Mouse (Mus musculus): ENCODE results near the gene Gm21992. TPM values are rescaled to one million over a fixed set of nuclear protein-coding genes. Genes with fewer than 3 reads are reported as not detected.

The Gm21992 gene
- polyA plus RNA-seq, 1 experiment from 2014 or later: 19.1 TPM

GRCm38 (mm10) chr19:4850281-4850680 lies 38.9 kb upstream of the Gm21992 start:
- TF ChIP-seq CTCF (IDR thresholded peaks at IDR 0.05; ENCODE audit: low read depth): no peak
- no peak for TF ChIP-seq EP300 (optimal IDR thresholded peaks at IDR 0.05)
- Histone ChIP-seq H3K27me3 (ENCODE audit: control insufficient read depth, insufficient read depth, low read length) (no peaks in the 10 kb centered on the region), H3K4me1 (replicated peaks; ENCODE audit: control insufficient read depth, insufficient read depth) (no peaks in the 10 kb centered on the region), H3K9ac (ENCODE audit: low read length) (no peak overlapping the region), H3K4me3 (ENCODE audit: low read depth, low read length) (no peak overlapping the region), H3K4me2 (replicated peaks; ENCODE audit: low read depth) (no peak overlapping the region), H3K9me3 (ENCODE audit: control insufficient read depth, low read length) (no peaks in the 10 kb centered on the region), H3K27ac (replicated peaks) (no peak overlapping the region), H3K36me3 (ENCODE audit: control insufficient read depth, insufficient read depth, low read length) (no peaks in the 10 kb centered on the region)
- 37% methylated on average over 5 of the region's 5 CpGs for WGBS
- ATAC-seq (ENCODE audit: low FRiP score, low TSS enrichment) (no peak), DNase-seq (ENCODE audit: low spot score) (no peak)

- Histone ChIP-seq H3K4me3 (ENCODE audit: low read depth, low read length) (no peak overlapping the region), H3K27me3 (ENCODE audit: control insufficient read depth, insufficient read depth, low read length) (no peaks in the 10 kb centered on the region), H3K4me2 (replicated peaks; ENCODE audit: low read depth) (no peak overlapping the region), H3K9me3 (ENCODE audit: control insufficient read depth, low read length) (no peaks in the 10 kb centered on the region), H3K9ac (ENCODE audit: low read length) (no peak overlapping the region), H3K27ac (replicated peaks) (no peak overlapping the region), H3K4me1 (replicated peaks; ENCODE audit: control insufficient read depth, insufficient read depth) (no peaks in the 10 kb centered on the region), H3K36me3 (ENCODE audit: control insufficient read depth, insufficient read depth, low read length) (no peaks in the 10 kb centered on the region)
- ATAC-seq (ENCODE audit: low FRiP score, low TSS enrichment) (no peak), DNase-seq (ENCODE audit: low spot score) (no peak)
- TF ChIP-seq EP300 (optimal IDR thresholded peaks at IDR 0.05) (no peak), CTCF (IDR thresholded peaks at IDR 0.05; ENCODE audit: low read depth) (no peak)
- WGBS: 62% methylated on average over 4 of the region's 4 CpGs
Measured at GRCm38 (mm10) chr19:4849800-4850199, 38.4 kb upstream of the Gm21992 start.

GRCm38 (mm10) chr19:4847490-4847889 lies 36.1 kb upstream of the Gm21992 start:
- H3K27me3 ChIP-seq (ENCODE audit: control insufficient read depth, insufficient read depth, low read length): no peaks in the 10 kb centered on the region
- no peaks in the 10 kb centered on the region for H3K9me3 ChIP-seq (ENCODE audit: control insufficient read depth, low read length)
- DNase-seq (ENCODE audit: low spot score) (peak; percentile 34), ATAC-seq (ENCODE audit: low FRiP score, low TSS enrichment) (peak; percentile 74)
- no peaks in the 10 kb centered on the region for H3K4me1 ChIP-seq (replicated peaks; ENCODE audit: control insufficient read depth, insufficient read depth)
- H3K27ac ChIP-seq (replicated peaks): no peak overlapping the region
- H3K4me3 ChIP-seq (ENCODE audit: low read depth, low read length): no peak overlapping the region
- no peak overlapping the region for H3K9ac ChIP-seq (ENCODE audit: low read length)
- H3K4me2 ChIP-seq (replicated peaks; ENCODE audit: low read depth): no peak overlapping the region
- 24% methylated on average over 7 of the region's 7 CpGs for WGBS
- TF ChIP-seq CTCF (IDR thresholded peaks at IDR 0.05; ENCODE audit: low read depth) (peak; percentile 78), EP300 (optimal IDR thresholded peaks at IDR 0.05) (no peak)
- no peaks in the 10 kb centered on the region for H3K36me3 ChIP-seq (ENCODE audit: control insufficient read depth, insufficient read depth, low read length)

GRCm38 (mm10) chr19:4845846-4846245 lies 34.4 kb upstream of the Gm21992 start:
- ATAC-seq (ENCODE audit: low FRiP score, low TSS enrichment) (no peak), DNase-seq (ENCODE audit: low spot score) (no peak)
- Histone ChIP-seq H3K27ac (replicated peaks) (no peak overlapping the region), H3K27me3 (ENCODE audit: control insufficient read depth, insufficient read depth, low read length) (0 out of 2 replicates have a peak, but pooled peaks cover 3% of the 10 kb centered on the region), H3K4me2 (replicated peaks; ENCODE audit: low read depth) (no peak overlapping the region), H3K4me3 (ENCODE audit: low read depth, low read length) (no peak overlapping the region), H3K9ac (ENCODE audit: low read length) (no peak overlapping the region), H3K9me3 (ENCODE audit: control insufficient read depth, low read length) (no peaks in the 10 kb centered on the region), H3K36me3 (ENCODE audit: control insufficient read depth, insufficient read depth, low read length) (no peaks in the 10 kb centered on the region), H3K4me1 (replicated peaks; ENCODE audit: control insufficient read depth, insufficient read depth) (no peaks in the 10 kb centered on the region)
- no peak for TF ChIP-seq CTCF (IDR thresholded peaks at IDR 0.05; ENCODE audit: low read depth)
- no peak for TF ChIP-seq EP300 (optimal IDR thresholded peaks at IDR 0.05)
- WGBS: 42% methylated on average over 2 of the region's 2 CpGs

- H3K4me3 ChIP-seq (ENCODE audit: low read depth, low read length): no peak overlapping the region
- no peak for DNase-seq (ENCODE audit: low spot score)
- no peak overlapping the region for H3K9ac ChIP-seq (ENCODE audit: low read length)
- H3K27ac ChIP-seq (replicated peaks): no peak overlapping the region
- ATAC-seq (ENCODE audit: low FRiP score, low TSS enrichment): no peak
- 48% methylated on average over 2 of the region's 2 CpGs for WGBS
- H3K4me2 ChIP-seq (replicated peaks; ENCODE audit: low read depth): no peak overlapping the region
- TF ChIP-seq EP300 (optimal IDR thresholded peaks at IDR 0.05) (no peak), CTCF (IDR thresholded peaks at IDR 0.05; ENCODE audit: low read depth) (no peak)
- H3K36me3 ChIP-seq (ENCODE audit: control insufficient read depth, insufficient read depth, low read length): no peaks in the 10 kb centered on the region
- H3K9me3 ChIP-seq (ENCODE audit: control insufficient read depth, low read length): no peaks in the 10 kb centered on the region
- H3K4me1 ChIP-seq (replicated peaks; ENCODE audit: control insufficient read depth, insufficient read depth): no peaks in the 10 kb centered on the region; the same call in 1 of the 2 replicates
- 0 out of 2 replicates have a peak, but pooled peaks cover 3% of the 10 kb centered on the region for H3K27me3 ChIP-seq (ENCODE audit: control insufficient read depth, insufficient read depth, low read length)
Measured at GRCm38 (mm10) chr19:4842611-4843010, 31.2 kb upstream of the Gm21992 start.

GRCm38 (mm10) chr19:4840848-4841247 lies 29.4 kb upstream of the Gm21992 start:
- Histone ChIP-seq H3K9me3 (ENCODE audit: control insufficient read depth, low read length) (no peaks in the 10 kb centered on the region), H3K4me1 (replicated peaks; ENCODE audit: control insufficient read depth, insufficient read depth) (no peaks in the 10 kb centered on the region; the same call in 1 of the 2 replicates), H3K4me2 (replicated peaks; ENCODE audit: low read depth) (no peak overlapping the region), H3K27me3 (ENCODE audit: control insufficient read depth, insufficient read depth, low read length) (0 out of 2 replicates have a peak, but pooled peaks cover 3% of the 10 kb centered on the region), H3K27ac (replicated peaks) (no peak overlapping the region), H3K36me3 (ENCODE audit: control insufficient read depth, insufficient read depth, low read length) (no peaks in the 10 kb centered on the region), H3K9ac (ENCODE audit: low read length) (no peak overlapping the region), H3K4me3 (ENCODE audit: low read depth, low read length) (no peak overlapping the region)
- WGBS: 76% methylated on average over 9 of the region's 9 CpGs
- ATAC-seq (ENCODE audit: low FRiP score, low TSS enrichment) (no peak), DNase-seq (ENCODE audit: low spot score) (no peak)
- TF ChIP-seq CTCF (IDR thresholded peaks at IDR 0.05; ENCODE audit: low read depth): no peak
- TF ChIP-seq EP300 (optimal IDR thresholded peaks at IDR 0.05): no peak
